Mouse (Mus musculus) spleen, postnatal 10 days (tissue): ENCODE results near the gene Asic2.
"Not testable (repeated sequence)": the region's sequence is repeated elsewhere in the genome, so short reads cannot be mapped to it uniquely, and the experiment has no call there.

ENCODE experiments used
- DNase-seq, 2 experiments: peaks; one replicate each; pipeline ENCODE4 v3.0.0; 2021 to 2022; ENCODE audit warnings: low spot score in 2 of 2

Asic2 gene

GRCm38 (mm10) chr11:81331977-81332376 lies 636.3 kb downstream of the Asic2 start:
- no peak for DNase-seq

GRCm38 (mm10) chr11:81330982-81331381 lies 637.3 kb downstream of the Asic2 start:
- no peak for DNase-seq

- no peak for DNase-seq
These were observed 640.2 kb downstream of the Asic2 start for GRCm38 (mm10) chr11:81328088-81328487.

- DNase-seq: no peak
These were observed 645.1 kb downstream of the Asic2 start for GRCm38 (mm10) chr11:81323146-81323545.

GRCm38 (mm10) chr11:81322466-81322865 lies 645.8 kb downstream of the Asic2 start:
- DNase-seq: no peak

- DNase-seq: no peak
These were observed 678.2 kb downstream of the Asic2 start for GRCm38 (mm10) chr11:81290041-81290440.

- no peak for DNase-seq
These were observed 685.1 kb downstream of the Asic2 start for GRCm38 (mm10) chr11:81283185-81283584.

GRCm38 (mm10) chr11:81280070-81280469 lies 688.2 kb downstream of the Asic2 start:
- no peak for DNase-seq

GRCm38 (mm10) chr11:81277406-81277805 lies 690.9 kb downstream of the Asic2 start:
- DNase-seq: no peak

GRCm38 (mm10) chr11:81272677-81273418 lies 695.4 kb downstream of the Asic2 start:
- DNase-seq: no peak

- no peak for DNase-seq
These were observed 696.8 kb downstream of the Asic2 start for GRCm38 (mm10) chr11:81271422-81271821.

GRCm38 (mm10) chr11:81270518-81270917 lies 697.7 kb downstream of the Asic2 start:
- DNase-seq: no peak

- no peak for DNase-seq
These were observed 704.5 kb downstream of the Asic2 start for GRCm38 (mm10) chr11:81263757-81264156.

- DNase-seq: no peak
These were observed 705.1 kb downstream of the Asic2 start for GRCm38 (mm10) chr11:81263193-81263592.

GRCm38 (mm10) chr11:81261259-81261658 lies 707.0 kb downstream of the Asic2 start:
- DNase-seq: no peak

GRCm38 (mm10) chr11:81241183-81241582 lies 727.1 kb downstream of the Asic2 start:
- DNase-seq: not testable (repeated sequence)

GRCm38 (mm10) chr11:81239966-81240681 lies 728.1 kb downstream of the Asic2 start:
- peak in 1 of 2 experiments; percentile 20 for DNase-seq

- DNase-seq: no peak
These were observed 729.2 kb downstream of the Asic2 start for GRCm38 (mm10) chr11:81239091-81239490.

- no peak for DNase-seq
These were observed 732.2 kb downstream of the Asic2 start for GRCm38 (mm10) chr11:81236070-81236469.

GRCm38 (mm10) chr11:81223361-81223760 lies 744.9 kb downstream of the Asic2 start:
- no peak for DNase-seq

GRCm38 (mm10) chr11:81220786-81221185 lies 747.5 kb downstream of the Asic2 start:
- DNase-seq: no peak

GRCm38 (mm10) chr11:81205471-81205870 lies 762.8 kb downstream of the Asic2 start:
- DNase-seq: no peak

- no peak for DNase-seq
These were observed 765.7 kb downstream of the Asic2 start for GRCm38 (mm10) chr11:81202578-81202977.
